Mouse (Mus musculus) kidney, adult 2 months (tissue): Measurements from ENCODE around the gene Dedd.

ENCODE experiments used
- CTCF ChIP-seq: fragments of 200-500 bp; conservative IDR thresholded peaks from 2 replicates; pipeline ENCODE4 v1.5.1; 2011; ENCODE audit warnings: low read depth, mild to moderate bottlenecking, control low read depth, low read length, moderate library complexity, mixed read lengths; ENCODE audit not compliant: insufficient read depth, insufficient read length
- POLR2A ChIP-seq: fragments of 200-500 bp; IDR thresholded peaks from one replicate; pipeline ENCODE4 v1.6.1; 2011; ENCODE audit warnings: low read depth, low read length, control low read depth

DNA sequence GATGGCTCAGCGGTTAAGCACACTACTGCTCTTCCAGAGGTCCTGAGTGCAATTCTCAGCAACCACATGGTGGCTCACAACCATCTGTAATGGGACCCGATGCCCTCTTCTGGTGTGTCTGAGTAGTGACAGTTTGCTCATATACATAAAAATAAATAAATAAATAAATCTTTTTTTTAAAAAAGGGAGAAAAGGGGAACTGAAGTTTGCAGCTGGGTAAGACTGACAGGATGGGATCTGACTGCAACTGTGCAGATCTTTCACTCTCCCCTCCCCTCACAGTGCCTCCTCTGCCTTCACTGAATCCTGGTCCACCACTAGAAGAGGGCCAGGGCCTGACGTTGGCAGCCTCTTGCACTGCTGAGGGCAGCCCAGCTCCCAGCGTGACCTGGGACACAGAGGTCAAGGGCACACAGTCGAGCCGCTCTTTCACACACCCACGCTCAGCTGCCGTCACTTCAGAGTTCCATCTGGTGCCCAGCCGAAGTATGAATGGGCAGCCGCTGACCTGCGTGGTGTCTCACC is 53.2 kb downstream of the Dedd start:
- no peak for TF ChIP-seq CTCF
- no peak for TF ChIP-seq POLR2A
